Mouse (Mus musculus) heart, embryonic 10.5 days (tissue): ENCODE measurements around the gene Zfp775. TPM values are rescaled to one million over a fixed set of nuclear protein-coding genes. Genes with fewer than 3 reads are reported as not detected.

Source experiments
- DNase-seq: peaks from one replicate; pipeline ENCODE4 v3.0.0-alpha.2; 2017; ENCODE audit warnings: low spot score
- H3K27ac ChIP-seq: fragments of 300-500 bp; sonication (generic); 2 replicates; pipeline ENCODE4 v1.5.1; 2016; ENCODE audit warnings: mild to moderate bottlenecking
- H3K27me3 ChIP-seq: fragments of 300-500 bp; sonication (generic); 2 replicates; pipeline ENCODE4 v1.6.1; 2016; ENCODE audit warnings: mild to moderate bottlenecking; ENCODE audit not compliant: poor library complexity, insufficient read depth, severe bottlenecking
- H3K36me3 ChIP-seq: fragments of 300-500 bp; sonication (generic); 2 replicates; pipeline ENCODE4 v1.6.1; 2016; ENCODE audit warnings: mild to moderate bottlenecking, moderate library complexity
- H3K4me1 ChIP-seq: fragments of 300-500 bp; sonication (generic); 2 replicates; pipeline ENCODE4 v1.6.1; 2016; ENCODE audit warnings: mild to moderate bottlenecking
- H3K4me3 ChIP-seq: fragments of 300-500 bp; sonication (generic); 2 replicates; pipeline ENCODE4 v1.5.1; 2016; ENCODE audit warnings: mild to moderate bottlenecking, moderate library complexity
- H3K9me3 ChIP-seq: fragments of 300-500 bp; sonication (generic); 2 replicates; pipeline ENCODE4 v1.6.1; 2016; ENCODE audit warnings: mild to moderate bottlenecking, moderate library complexity
- WGBS: fragments of 180-500 bp; shearing (Covaris S2); methylation state at CpG from one replicate; pipeline ENCODE4 v1.1.7; 2016; 5-methylcytosine and 5-hydroxymethylcytosine counted together
- polyA plus RNA-seq: library from polyadenylated mRNA; unstranded; fragments of >200 nt; fragmentation: Nextera tagmentation; extraction: Ambion mirVana; gene quantifications from 2 replicates; pipeline ENCODE4 v1.2.1, GENCODE M21; 2016

The Zfp775 gene
- polyA plus RNA-seq, 1 experiment from 2014 or later, result 7.7 TPM

- no peak overlapping the region; the same call in 1 of the 2 replicates for H3K4me3 ChIP-seq
- DNase-seq, result no peak
- H3K27me3 ChIP-seq, result no peaks in the 10 kb centered on the region
- peaks cover 45% of the 10 kb centered on the region for H3K4me1 ChIP-seq
- peaks cover 6% of the 10 kb centered on the region; the same call in 1 of the 2 replicates for H3K36me3 ChIP-seq
- peak overlapping the region; percentile 62 for H3K27ac ChIP-seq
- WGBS, result 92% methylated on average over 5 of the region's 5 CpGs
- H3K9me3 ChIP-seq, result no peaks in the 10 kb centered on the region; the same call in 1 of the 2 replicates
Measured at GRCm38 (mm10) chr6:48572014-48572413, 29.8 kb upstream of the Zfp775 start.

GRCm38 (mm10) chr6:48572572-48573061 is 29.2 kb upstream of the Zfp775 start, which contains the start of gene Rarres2:
Gene Rarres2, minus strand, starts transcription at chr6:48572789.
- H3K4me3 ChIP-seq, result no peak within 1 kb of the TSS; the same call in 1 of the 2 replicates
- no peak for DNase-seq
- WGBS, result 26% methylated on average over 6 of the region's 6 CpGs
- no peaks in the 10 kb centered on the region for H3K27me3 ChIP-seq
- no peaks in the 10 kb centered on the region; the same call in 1 of the 2 replicates for H3K9me3 ChIP-seq
- peaks cover 6% of the 10 kb centered on the region; the same call in 1 of the 2 replicates for H3K36me3 ChIP-seq
- H3K27ac ChIP-seq, result peak within 1 kb of the TSS; percentile 62
- peaks cover 45% of the 10 kb centered on the region for H3K4me1 ChIP-seq

DNA sequence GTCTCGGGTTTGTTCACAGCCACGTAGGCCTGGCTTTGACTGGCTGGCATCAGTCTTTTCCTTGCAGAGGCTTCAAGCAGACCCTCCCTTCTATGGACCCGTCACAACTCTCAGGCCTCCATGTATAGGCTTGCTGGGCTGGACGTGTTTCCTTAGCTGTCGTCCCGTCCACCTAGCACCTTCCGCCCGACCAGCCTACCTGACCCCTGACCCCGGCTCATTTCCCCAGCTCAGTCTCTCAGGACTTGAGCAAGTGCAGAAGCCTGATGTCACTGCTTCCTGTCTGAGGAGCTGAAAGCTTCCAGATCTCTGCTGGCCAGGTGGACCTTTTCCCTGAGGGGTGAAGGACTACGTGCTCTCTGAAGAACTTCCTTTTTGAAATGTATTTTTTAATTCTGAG is 28.6 kb upstream of the Zfp775 start:
- peak; percentile 87 for DNase-seq
- Histone ChIP-seq H3K27me3 (no peaks in the 10 kb centered on the region), H3K27ac (peak overlapping the region; percentile 62), H3K4me3 (no peak overlapping the region), H3K36me3 (peaks cover 6% of the 10 kb centered on the region; the same call in 1 of the 2 replicates), H3K4me1 (peaks cover 46% of the 10 kb centered on the region), H3K9me3 (no peaks in the 10 kb centered on the region; the same call in 1 of the 2 replicates)
- 15% methylated on average over 10 of the region's 10 CpGs for WGBS

DNA sequence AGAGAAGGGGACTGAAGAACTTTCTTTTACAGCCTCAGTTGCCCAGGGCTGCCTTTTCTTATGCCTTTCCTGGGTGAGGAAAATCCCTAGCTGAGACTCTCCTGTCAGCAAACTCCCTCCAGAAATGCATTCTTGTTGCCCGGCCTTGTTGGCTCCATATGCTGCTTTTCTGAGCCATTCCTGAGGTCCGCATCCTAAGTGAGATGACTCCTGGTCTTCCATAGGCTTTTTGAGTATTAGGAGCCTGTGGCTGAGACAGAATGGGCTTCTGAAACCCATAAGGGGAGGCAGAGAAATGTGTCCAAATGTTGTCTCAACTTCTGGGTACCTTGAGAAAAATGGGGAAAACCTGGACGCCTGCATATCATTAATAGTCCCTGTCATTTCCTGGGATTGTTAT is 27.9 kb upstream of the Zfp775 start:
- WGBS, result 57% methylated on average over 3 of the region's 3 CpGs
- H3K4me3 ChIP-seq, result no peak overlapping the region
- peak overlapping the region; percentile 64 for H3K27ac ChIP-seq
- DNase-seq, result no peak
- peaks cover 41% of the 10 kb centered on the region for H3K4me1 ChIP-seq
- peaks cover 6% of the 10 kb centered on the region; the same call in 1 of the 2 replicates for H3K36me3 ChIP-seq
- H3K27me3 ChIP-seq, result no peaks in the 10 kb centered on the region
- H3K9me3 ChIP-seq, result no peaks in the 10 kb centered on the region; the same call in 1 of the 2 replicates

GRCm38 (mm10) chr6:48578736-48579135 is 23.1 kb upstream of the Zfp775 start:
- H3K36me3 ChIP-seq, result no peaks in the 10 kb centered on the region
- no peaks in the 10 kb centered on the region for H3K9me3 ChIP-seq
- no peaks in the 10 kb centered on the region for H3K27me3 ChIP-seq
- WGBS, result 57% methylated on average over 5 of the region's 5 CpGs
- H3K4me1 ChIP-seq, result peaks cover 41% of the 10 kb centered on the region
- no peak for DNase-seq
- H3K27ac ChIP-seq, result peak overlapping the region; percentile 73; the same call in 1 of the 2 replicates
- H3K4me3 ChIP-seq, result no peak overlapping the region

DNA sequence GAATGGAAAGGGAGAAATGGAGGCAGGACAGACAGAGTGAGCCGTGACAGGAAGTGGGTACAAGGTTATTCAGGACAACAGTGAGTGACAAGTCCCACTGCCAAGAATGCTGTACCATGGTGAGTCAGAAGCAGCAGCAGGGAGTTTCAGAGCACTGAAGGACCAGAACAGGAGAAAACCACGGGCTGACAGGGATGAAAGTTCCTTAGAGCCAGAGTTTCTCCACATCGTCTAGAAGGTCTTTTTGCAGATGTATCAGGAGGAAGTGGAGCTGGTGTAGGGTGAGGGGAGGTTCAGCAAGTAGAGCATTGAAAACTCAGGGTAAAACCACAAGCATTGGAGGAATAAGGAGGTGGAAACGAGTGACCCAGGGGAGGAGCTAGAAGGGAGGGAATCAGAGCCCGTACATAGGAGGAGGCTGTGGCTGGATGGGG is 22.6 kb upstream of the Zfp775 start:
- no peaks in the 10 kb centered on the region for H3K36me3 ChIP-seq
- DNase-seq, result no peak
- no peaks in the 10 kb centered on the region for H3K27me3 ChIP-seq
- no peaks in the 10 kb centered on the region for H3K9me3 ChIP-seq
- H3K4me3 ChIP-seq, result 0 out of 2 replicates have a peak overlapping the region, but pooled peaks have one; percentile 8
- peaks cover 36% of the 10 kb centered on the region for H3K4me1 ChIP-seq
- WGBS, result 13% methylated on average over 5 of the region's 5 CpGs
- peak overlapping the region; percentile 73; the same call in 1 of the 2 replicates for H3K27ac ChIP-seq

DNA sequence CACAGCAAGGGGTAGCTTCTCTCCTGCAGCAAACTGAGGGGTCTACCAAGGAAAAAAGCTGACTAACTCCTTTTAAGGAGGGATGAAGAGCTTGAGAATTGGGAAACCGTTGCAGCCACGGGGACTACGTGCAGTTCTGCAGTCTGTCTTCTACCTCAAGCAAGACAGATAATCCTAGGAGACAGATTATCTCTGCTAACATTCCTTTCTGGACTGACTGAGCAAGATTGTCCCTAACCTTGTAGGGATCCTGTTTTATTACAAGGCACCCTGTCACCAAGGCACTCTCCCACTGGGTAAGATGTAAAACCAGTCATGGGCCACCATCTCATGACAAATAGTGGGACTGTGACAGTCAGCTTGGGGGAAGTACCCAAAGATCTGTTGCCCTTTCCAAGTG is 20.6 kb upstream of the Zfp775 start:
- peak overlapping the region; percentile 84 for H3K27ac ChIP-seq
- H3K4me1 ChIP-seq, result peaks cover 29% of the 10 kb centered on the region
- no peak for DNase-seq
- H3K36me3 ChIP-seq, result no peaks in the 10 kb centered on the region
- WGBS, result 13% methylated on average over 3 of the region's 3 CpGs
- H3K9me3 ChIP-seq, result no peaks in the 10 kb centered on the region
- H3K27me3 ChIP-seq, result no peaks in the 10 kb centered on the region
- no peak overlapping the region for H3K4me3 ChIP-seq

DNA sequence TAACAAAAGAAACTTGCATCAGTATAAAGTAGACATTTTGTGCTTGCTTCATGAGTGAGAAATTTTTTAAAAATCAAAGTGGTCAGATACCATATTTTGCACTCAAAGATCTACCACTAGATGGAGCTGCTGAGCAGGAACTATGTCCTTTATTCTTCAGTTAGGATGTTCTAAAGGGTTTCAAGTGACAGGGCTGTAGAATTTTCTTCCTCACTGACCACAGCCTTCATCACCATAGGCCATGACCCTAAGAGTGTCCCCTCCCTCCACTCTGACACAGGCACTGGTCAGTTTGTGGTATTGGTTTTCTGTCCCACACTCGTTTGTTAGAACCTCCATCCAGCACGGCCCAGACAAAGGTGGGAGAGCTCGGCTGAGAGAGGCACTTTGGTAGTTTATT is 19.8 kb upstream of the Zfp775 start:
- Histone ChIP-seq H3K4me3 (no peak overlapping the region), H3K27ac (peak overlapping the region; percentile 56; the same call in 1 of the 2 replicates), H3K9me3 (no peaks in the 10 kb centered on the region), H3K27me3 (no peaks in the 10 kb centered on the region), H3K36me3 (no peaks in the 10 kb centered on the region), H3K4me1 (peaks cover 29% of the 10 kb centered on the region)
- WGBS, result 66% methylated on average over 3 of the region's 3 CpGs
- DNase-seq, result no peak

GRCm38 (mm10) chr6:48589194-48589750 is 12.6 kb upstream of the Zfp775 start, which contains the start of gene Gm45021:
Gene Gm45021, plus strand, starts transcription at chr6:48589610.
- no peaks in the 10 kb centered on the region for H3K27me3 ChIP-seq
- no peaks in the 10 kb centered on the region for H3K9me3 ChIP-seq
- peak within 1 kb of the TSS; percentile 83 for H3K27ac ChIP-seq
- peaks cover 21% of the 10 kb centered on the region for H3K4me1 ChIP-seq
- WGBS, result 30% methylated on average over 6 of the region's 6 CpGs
- peak within 1 kb of the TSS; percentile 24 for H3K4me3 ChIP-seq
- no peaks in the 10 kb centered on the region for H3K36me3 ChIP-seq
- no peak for DNase-seq

DNA sequence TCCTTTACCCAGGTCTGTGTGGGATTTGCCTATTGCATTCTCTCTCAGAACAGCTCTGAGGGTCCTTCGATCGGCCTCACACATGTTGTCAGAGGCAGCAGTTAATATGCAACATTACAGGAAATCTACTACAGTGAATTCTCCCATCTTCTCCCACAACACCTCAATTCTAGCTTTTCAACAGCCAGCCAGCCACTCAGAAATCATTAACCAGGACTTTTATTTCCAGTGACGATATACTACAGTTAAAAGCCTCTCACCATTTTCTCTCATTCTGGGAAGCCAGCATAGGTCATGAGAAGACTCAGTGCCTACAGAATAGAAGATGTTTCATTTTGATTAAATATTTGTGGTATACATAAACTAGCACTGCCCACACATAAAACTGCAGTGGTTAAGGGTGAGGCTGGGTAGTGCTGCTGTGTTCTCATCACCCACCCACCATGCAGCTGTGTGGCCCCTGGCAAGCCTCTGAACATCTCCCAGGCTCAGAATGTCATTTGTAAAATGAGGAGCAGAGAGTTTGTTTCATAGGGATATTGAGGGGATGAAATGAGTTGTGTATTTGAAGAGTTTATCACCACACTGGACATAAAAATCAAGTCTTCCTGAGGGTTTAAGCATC is 10.5 kb upstream of the Zfp775 start:
- Histone ChIP-seq H3K27me3 (no peaks in the 10 kb centered on the region), H3K36me3 (peaks cover 14% of the 10 kb centered on the region), H3K9me3 (peaks cover 4% of the 10 kb centered on the region), H3K27ac (no peak overlapping the region), H3K4me1 (peaks cover 33% of the 10 kb centered on the region), H3K4me3 (no peak overlapping the region)
- WGBS, result 87% methylated on average over 3 of the region's 3 CpGs
- no peak for DNase-seq

DNA sequence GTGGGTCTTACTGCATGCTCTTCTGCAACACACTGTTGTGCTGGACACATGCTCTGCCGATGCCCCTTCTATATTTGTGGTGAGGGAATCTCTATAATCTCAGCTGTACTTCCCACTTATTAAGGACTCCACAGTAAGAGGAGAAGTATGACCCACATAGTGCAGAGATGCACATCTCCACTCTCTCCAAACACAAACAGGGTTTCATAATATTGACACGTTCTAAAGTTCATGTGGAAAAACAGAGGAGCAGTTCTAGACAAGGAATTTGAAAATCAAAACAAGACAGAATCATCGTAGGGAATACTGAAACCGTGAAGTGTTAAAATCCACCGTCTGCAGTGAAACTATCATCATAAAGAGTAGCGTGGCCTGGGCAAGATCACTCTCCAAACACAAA is 10.0 kb upstream of the Zfp775 start:
- WGBS, result 86% methylated on average over 6 of the region's 6 CpGs

GRCm38 (mm10) chr6:48593158-48594042 is 8.5 kb upstream of the Zfp775 start, which contains the start of the genes Repin1 and Gm44965:
Gene Repin1, plus strand, starts transcription at chr6:48593883.
Gene Gm44965, plus strand, starts transcription at chr6:48593941.
- Histone ChIP-seq H3K4me3 (peak within 1 kb of the TSS; percentile 82), H3K27ac (peak within 1 kb of the TSS; percentile 97), H3K36me3 (peaks cover 35% of the 10 kb centered on the region), H3K27me3 (no peaks in the 10 kb centered on the region), H3K4me1 (peaks cover 36% of the 10 kb centered on the region), H3K9me3 (peaks cover 22% of the 10 kb centered on the region)
- peak; percentile 94 for DNase-seq
- 7% methylated on average over 45 of the region's 45 CpGs for WGBS

More for the DNA sequence above, 10.0 kb upstream of the Zfp775 start:
- H3K4me1 ChIP-seq, result peaks cover 36% of the 10 kb centered on the region
- peaks cover 10% of the 10 kb centered on the region for H3K9me3 ChIP-seq
- H3K27ac ChIP-seq, result no peak overlapping the region
- peaks cover 20% of the 10 kb centered on the region for H3K36me3 ChIP-seq
- no peak overlapping the region for H3K4me3 ChIP-seq
- H3K27me3 ChIP-seq, result no peaks in the 10 kb centered on the region
- no peak for DNase-seq
